Mouse (Mus musculus) liver, embryonic 14.5 days (tissue): Measurements from ENCODE around the gene Tex2.

Experiments
- CTCF ChIP-seq: IDR thresholded peaks from 2 replicates; pipeline ENCODE4 v1.5.1; 2016; ENCODE audit warnings: antibody characterized with exemption, low read depth, control low read depth
- EP300 ChIP-seq: IDR thresholded peaks from 2 replicates; pipeline ENCODE4 v1.6.1; 2016; ENCODE audit warnings: antibody characterized with exemption, low read depth

- TF ChIP-seq EP300 (no peak), CTCF (no peak)
These were observed 84.1 kb downstream of the Tex2 start for GRCm38 (mm10) chr11:106529113-106529512.
